Mouse (Mus musculus) ovary, adult 2 months (tissue): ENCODE results near the gene Mcrip2. TPM values are rescaled to one million over a fixed set of nuclear protein-coding genes. Genes with fewer than 3 reads are reported as not detected.

Source experiments
- polyA plus RNA-seq: library from polyadenylated mRNA; depleted of rRNA; stranded (reverse); fragments of >200 nt; gene quantifications from 2 replicates; pipeline ENCODE4 v1.2.3, GENCODE M21; 2012; rRNA removed

The Mcrip2 gene
- 280 and 319 TPM in 2 replicates for polyA plus RNA-seq

DNA sequence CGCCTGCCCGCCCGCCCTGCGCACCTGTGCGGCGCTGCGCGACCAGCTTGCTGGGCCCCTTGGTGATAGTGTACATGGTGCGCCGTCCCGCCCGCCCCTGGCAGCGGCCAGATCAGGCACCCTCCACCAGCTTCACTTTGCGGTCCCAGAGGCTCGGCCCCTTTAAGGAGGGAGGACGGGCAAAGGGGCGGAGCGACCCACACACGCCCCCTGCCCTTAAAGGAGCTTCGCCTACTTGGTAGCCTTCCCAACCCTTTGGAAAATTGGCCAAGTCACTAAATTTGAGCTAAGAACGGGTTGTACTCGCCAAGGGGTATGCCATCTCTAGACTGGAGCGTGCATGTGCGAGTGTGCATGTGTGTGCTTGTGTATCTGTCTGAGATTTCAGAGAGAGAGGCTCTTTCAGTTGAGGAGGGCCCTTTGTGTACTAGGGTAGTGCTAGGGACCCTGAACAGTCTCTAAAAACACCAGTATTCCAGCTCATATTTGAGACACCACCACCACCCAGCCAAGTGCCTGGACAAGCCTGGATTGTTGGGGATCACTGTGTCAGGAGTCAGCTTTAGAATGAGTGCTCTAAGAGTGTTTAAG is at the start of gene Mcrip2:
Mcrip2 (minus strand) TSS at position 164 of the 591 bp plus-strand sequence.

DNA sequence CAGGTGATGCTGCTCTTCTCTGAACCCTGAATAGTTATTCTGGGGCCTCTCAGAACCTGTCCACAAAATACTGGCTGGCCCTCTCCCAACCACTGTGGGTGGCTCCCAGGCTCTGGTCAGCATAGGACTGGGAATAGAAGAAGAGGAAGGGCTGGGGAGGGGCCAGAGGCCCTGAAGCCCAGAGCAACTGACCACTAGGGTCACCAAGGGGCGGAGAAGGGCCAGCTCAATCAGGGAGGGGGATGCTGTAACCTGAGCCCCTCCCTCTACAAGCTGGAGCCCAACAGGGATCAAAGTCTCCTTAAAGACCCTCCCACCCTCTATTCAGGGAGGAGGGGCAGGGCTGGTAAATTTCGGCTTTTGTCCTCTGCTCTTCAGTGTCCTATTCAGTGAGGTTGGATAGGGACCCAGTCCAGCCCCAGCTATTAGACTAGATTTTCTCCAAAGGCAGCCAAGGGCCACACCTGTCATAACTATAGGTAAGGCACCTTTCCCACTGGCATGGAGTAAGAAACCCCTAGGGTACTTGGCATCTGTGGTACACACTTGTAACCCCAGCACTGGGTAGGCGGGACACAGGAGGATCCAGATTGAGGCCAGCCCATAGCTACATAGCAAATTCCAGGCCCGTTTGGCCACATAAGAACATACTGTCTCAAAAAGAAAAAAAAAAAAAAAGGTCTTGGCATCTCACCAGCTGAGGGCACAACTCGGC is 11.8 kb upstream of the Mcrip2 start, which contains the start of gene Wfikkn1:
Wfikkn1 (minus strand) TSS at position 663 of the 715 bp plus-strand sequence.

GRCm38 (mm10) chr17:25874721-25875170 is 6.2 kb upstream of the Mcrip2 start, which contains the start of gene Mettl26:
Gene Mettl26 (plus strand): TSS chr17:25875074.

GRCm38 (mm10) chr17:25860832-25861703 is 7.5 kb downstream of the Mcrip2 start, which contains the start of gene Wdr90:
Gene Wdr90 (minus strand): TSS chr17:25861501.

GRCm38 (mm10) chr17:25844396-25844901 is 24.1 kb downstream of the Mcrip2 start, which contains the start of gene Rhot2:
Gene Rhot2 (minus strand): TSS chr17:25844851.

GRCm38 (mm10) chr17:25841117-25841880 is 27.3 kb downstream of the Mcrip2 start, which contains the start of gene Gm20683:
Gene Gm20683 (minus strand): TSS chr17:25841763.

GRCm38 (mm10) chr17:25837076-25837410 is 31.5 kb downstream of the Mcrip2 start, which contains the start of gene Rhbdl1:
Gene Rhbdl1 (minus strand): TSS chr17:25837295.

DNA sequence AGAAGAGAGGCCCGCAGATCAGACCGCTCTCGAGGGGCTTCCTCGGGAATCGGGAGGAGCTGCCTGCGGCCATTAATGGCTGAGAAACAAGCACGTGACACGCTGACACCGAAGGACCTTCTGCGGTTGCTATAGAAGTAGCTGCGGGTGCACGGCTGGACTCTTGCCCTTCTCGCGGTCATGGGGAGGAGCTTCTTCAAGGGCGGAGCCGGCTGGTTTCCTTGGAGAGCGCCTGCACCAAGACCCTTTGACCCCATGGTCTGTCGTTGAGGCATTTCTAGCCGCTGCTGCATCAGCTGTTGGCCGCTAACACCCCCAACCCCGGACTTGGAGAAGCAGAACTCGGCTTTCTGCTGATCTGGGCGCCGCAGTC is 35.3 kb downstream of the Mcrip2 start, which contains the start of gene Stub1:
Stub1 (minus strand) TSS at position 114 of the 373 bp plus-strand sequence.

DNA sequence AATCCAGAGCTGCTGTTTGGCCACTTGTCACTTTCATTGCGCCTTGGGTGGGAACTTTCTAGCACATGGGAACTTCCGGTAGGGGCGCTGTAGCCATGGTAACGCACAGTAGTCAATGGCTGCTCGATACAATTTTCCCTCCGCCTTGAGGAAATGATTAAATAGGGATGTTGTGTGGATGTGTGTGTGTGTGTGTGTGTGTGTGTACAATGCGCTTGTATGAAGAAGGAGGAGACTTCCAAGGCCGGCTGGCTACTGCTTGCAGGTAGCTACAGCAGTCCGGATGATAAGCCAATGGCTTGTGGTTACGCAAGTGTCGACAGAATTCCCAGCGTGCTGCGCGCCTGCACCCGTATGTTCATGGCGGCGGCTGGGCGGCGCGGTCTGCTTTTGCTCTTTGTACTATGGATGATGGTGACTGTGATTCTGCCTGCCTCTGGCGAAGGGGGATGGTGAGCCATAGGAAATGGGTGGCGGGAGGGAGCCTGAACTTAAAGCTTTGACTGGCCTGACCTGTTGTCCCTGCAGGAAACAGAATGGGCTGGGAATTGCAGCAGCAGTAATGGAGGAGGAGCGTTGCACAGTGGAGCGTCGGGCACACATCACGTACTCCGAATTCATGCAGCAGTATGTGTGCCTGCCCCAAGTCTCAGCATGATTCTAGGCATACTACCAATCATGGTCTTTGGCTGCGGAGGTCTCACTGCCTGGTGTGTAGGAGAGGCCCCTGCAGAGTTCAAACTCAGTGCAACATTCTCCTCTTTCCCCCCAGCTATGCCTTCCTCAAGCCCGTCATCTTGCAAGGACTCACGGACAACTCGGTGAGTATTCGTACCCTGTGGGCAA is 39.6 kb downstream of the Mcrip2 start, which contains the start of gene Jmjd8:
Jmjd8 (plus strand) TSS at position 156 of the 846 bp plus-strand sequence.

GRCm38 (mm10) chr17:25823452-25823851 is 45.1 kb downstream of the Mcrip2 start, which contains the start of gene Wdr24:
Gene Wdr24 (plus strand): TSS chr17:25823627.

Other genes with a start within 250 kb of the Mcrip2 start
- gene Gng13, start 151.6 kb downstream of the Mcrip2 start, polyA plus RNA-seq = 2.7 and 3.5 TPM in 2 replicates
- 12.0 and 22.1 TPM in 2 replicates for gene Chtf18, start 141.3 kb downstream of the Mcrip2 start, polyA plus RNA-seq
- gene Rpusd1, start 141.1 kb downstream of the Mcrip2 start, polyA plus RNA-seq = 82.3 and 86.0 TPM in 2 replicates
- 0.94 and 1.2 TPM in 2 replicates for gene Mslnl, start 132.7 kb downstream of the Mcrip2 start, polyA plus RNA-seq
- gene Msln, start 114.4 kb downstream of the Mcrip2 start, polyA plus RNA-seq = 33.2 and 39.7 TPM in 2 replicates
- 24.6 and 29.5 TPM in 2 replicates for gene Narfl, start 95.0 kb downstream of the Mcrip2 start, polyA plus RNA-seq
- gene Haghl, start 83.1 kb downstream of the Mcrip2 start, polyA plus RNA-seq = 86.4 and 90.9 TPM in 2 replicates
- 17.5 and 18.6 TPM in 2 replicates for gene Ccdc78, start 82.2 kb downstream of the Mcrip2 start, polyA plus RNA-seq
- 159 and 201 TPM in 2 replicates for gene Fam173a, start 75.9 kb downstream of the Mcrip2 start, polyA plus RNA-seq
- gene AC134908.4, start 73.1 kb downstream of the Mcrip2 start, polyA plus RNA-seq = 2.5 TPM in 1 of 2 replicates, not detected in the other
- 100 and 135 TPM in 2 replicates for gene Metrn, start 71.6 kb downstream of the Mcrip2 start, polyA plus RNA-seq
- gene Fbxl16, start 59.7 kb downstream of the Mcrip2 start, polyA plus RNA-seq = 5.4 and 6.6 TPM in 2 replicates
- gene Wdr24, start 45.1 kb downstream of the Mcrip2 start, polyA plus RNA-seq = 58.5 and 62.1 TPM in 2 replicates
- 68.4 and 97.3 TPM in 2 replicates for gene Jmjd8, start 39.9 kb downstream of the Mcrip2 start, polyA plus RNA-seq
- 198 and 215 TPM in 2 replicates for gene Stub1, start 35.4 kb downstream of the Mcrip2 start, polyA plus RNA-seq
- gene Rhbdl1, start 31.5 kb downstream of the Mcrip2 start, polyA plus RNA-seq = 62.2 and 86.4 TPM in 2 replicates
- gene Gm20683, start 27.0 kb downstream of the Mcrip2 start, polyA plus RNA-seq = 92.8 and 93.1 TPM in 2 replicates
- gene Rhot2, start 23.9 kb downstream of the Mcrip2 start, polyA plus RNA-seq = 128 and 135 TPM in 2 replicates
- 96.6 and 108 TPM in 2 replicates for gene Wdr90, start 7.3 kb downstream of the Mcrip2 start, polyA plus RNA-seq
- gene Mettl26, start 6.3 kb upstream of the Mcrip2 start, polyA plus RNA-seq = 252 TPM in 2 replicates
- 2.3 and 3.1 TPM in 2 replicates for gene Wfikkn1, start 12.1 kb upstream of the Mcrip2 start, polyA plus RNA-seq
- gene Rab40c, start 51.0 kb upstream of the Mcrip2 start, polyA plus RNA-seq = 55.7 and 59.0 TPM in 2 replicates
- gene Pigq, start 76.2 kb upstream of the Mcrip2 start, polyA plus RNA-seq = 167 and 173 TPM in 2 replicates
- gene Nhlrc4, start 76.2 kb upstream of the Mcrip2 start, polyA plus RNA-seq = 30.0 and 56.2 TPM in 2 replicates
- 0.11 and 0.17 TPM in 2 replicates for gene A930017K11Rik, start 83.8 kb upstream of the Mcrip2 start, polyA plus RNA-seq
- 76.4 and 78.9 TPM in 2 replicates for gene Capn15, start 117.0 kb upstream of the Mcrip2 start, polyA plus RNA-seq
- gene Rab11fip3, start 200.8 kb upstream of the Mcrip2 start, polyA plus RNA-seq = 38.3 and 41.6 TPM in 2 replicates
- 15.3 and 15.4 TPM in 2 replicates for gene Decr2, start 221.6 kb upstream of the Mcrip2 start, polyA plus RNA-seq
- gene Nme4, start 226.8 kb upstream of the Mcrip2 start, polyA plus RNA-seq = 57.7 and 61.7 TPM in 2 replicates
- 40.3 and 47.3 TPM in 2 replicates for gene Tmem8, start 244.5 kb upstream of the Mcrip2 start, polyA plus RNA-seq